Mouse (Mus musculus): Measurements from ENCODE around the gene Ccdc158.

GRCm38 (mm10) chr5:92607492-92608229, 67.4 kb downstream of the Ccdc158 start:
- TF ChIP-seq POLR2A (IDR thresholded peaks at IDR 0.05; ENCODE audit: borderline replicate concordance, low read depth, low read length) (no peak), CTCF (IDR thresholded peaks at IDR 0.05; ENCODE audit: low read depth, low read length) (no peak)
